Mouse (Mus musculus): ENCODE data around the gene Bsg. TPM values are rescaled to one million over a fixed set of nuclear protein-coding genes. Genes with fewer than 3 reads are reported as not detected.
"Not testable (repeated sequence)": the region's sequence is repeated elsewhere in the genome, so short reads cannot be mapped to it uniquely, and the experiment has no call there.

The Bsg gene
- polyA plus RNA-seq, 1 experiment = 300 TPM

- TF ChIP-seq CTCF (IDR thresholded peaks at IDR 0.05; ENCODE audit: low read depth, low read length) (no peak), POLR2A (IDR thresholded peaks at IDR 0.05; ENCODE audit: borderline replicate concordance, low read depth, low read length) (no peak)
- Histone ChIP-seq H3K4me1 (ENCODE audit: control insufficient read depth, insufficient read depth, low read length) (peaks cover 27% of the 10 kb centered on the region), H3K27ac (ENCODE audit: insufficient read depth, low read depth, low read length) (no peak overlapping the region), H3K4me3 (ENCODE audit: insufficient read depth, low read length) (no peak overlapping the region)
Measured at GRCm38 (mm10) chr10:79701443-79702129, 2.7 kb upstream of the Bsg start.

GRCm38 (mm10) chr10:79702970-79703369 lies 1.3 kb upstream of the Bsg start:
- H3K4me3 ChIP-seq (ENCODE audit: insufficient read depth, low read length); H3K27ac ChIP-seq (ENCODE audit: insufficient read depth, low read depth, low read length): not testable (repeated sequence)
- H3K4me1 ChIP-seq (ENCODE audit: control insufficient read depth, insufficient read depth, low read length) = peaks cover 17% of the 10 kb centered on the region

GRCm38 (mm10) chr10:79703541-79703940 lies 750 bp upstream of the Bsg start:
- TF ChIP-seq CTCF (IDR thresholded peaks at IDR 0.05; ENCODE audit: low read depth, low read length) (no peak), POLR2A (IDR thresholded peaks at IDR 0.05; ENCODE audit: borderline replicate concordance, low read depth, low read length) (no peak)
- Histone ChIP-seq H3K4me1 (ENCODE audit: control insufficient read depth, insufficient read depth, low read length) (peaks cover 15% of the 10 kb centered on the region), H3K27ac (ENCODE audit: insufficient read depth, low read depth, low read length) (no peak overlapping the region), H3K4me3 (ENCODE audit: insufficient read depth, low read length) (peak overlapping the region; percentile 48)

GRCm38 (mm10) chr10:79704970-79705360 lies 674 bp downstream of the Bsg start:
- Histone ChIP-seq H3K27ac (ENCODE audit: insufficient read depth, low read depth, low read length) (no peak overlapping the region), H3K4me1 (ENCODE audit: control insufficient read depth, insufficient read depth, low read length) (peaks cover 15% of the 10 kb centered on the region), H3K4me3 (ENCODE audit: insufficient read depth, low read length) (peak overlapping the region; percentile 76)
- TF ChIP-seq CTCF (IDR thresholded peaks at IDR 0.05; ENCODE audit: low read depth, low read length) (no peak), POLR2A (IDR thresholded peaks at IDR 0.05; ENCODE audit: borderline replicate concordance, low read depth, low read length) (no peak)

GRCm38 (mm10) chr10:79705951-79706350 lies 1.7 kb downstream of the Bsg start:
- Histone ChIP-seq H3K27ac (ENCODE audit: insufficient read depth, low read depth, low read length) (no peak overlapping the region), H3K4me3 (ENCODE audit: insufficient read depth, low read length) (peak overlapping the region; percentile 76; the same call in 1 of the 2 replicates), H3K4me1 (ENCODE audit: control insufficient read depth, insufficient read depth, low read length) (peaks cover 15% of the 10 kb centered on the region)
- TF ChIP-seq CTCF (IDR thresholded peaks at IDR 0.05; ENCODE audit: low read depth, low read length) (no peak), POLR2A (IDR thresholded peaks at IDR 0.05; ENCODE audit: borderline replicate concordance, low read depth, low read length) (no peak)

GRCm38 (mm10) chr10:79706406-79707094 lies 2.3 kb downstream of the Bsg start:
- no peak overlapping the region for H3K27ac ChIP-seq (ENCODE audit: insufficient read depth, low read depth, low read length)
- H3K4me1 ChIP-seq (ENCODE audit: control insufficient read depth, insufficient read depth, low read length) = peaks cover 15% of the 10 kb centered on the region

GRCm38 (mm10) chr10:79707162-79707561 lies 2.9 kb downstream of the Bsg start:
- H3K4me3 ChIP-seq (ENCODE audit: insufficient read depth, low read length) = no peak overlapping the region
- H3K27ac ChIP-seq (ENCODE audit: insufficient read depth, low read depth, low read length) = no peak overlapping the region
- TF ChIP-seq CTCF (IDR thresholded peaks at IDR 0.05; ENCODE audit: low read depth, low read length) = no peak
- no peak for TF ChIP-seq POLR2A (IDR thresholded peaks at IDR 0.05; ENCODE audit: borderline replicate concordance, low read depth, low read length)
- peaks cover 15% of the 10 kb centered on the region for H3K4me1 ChIP-seq (ENCODE audit: control insufficient read depth, insufficient read depth, low read length)

More at GRCm38 (mm10) chr10:79706406-79707094, 2.3 kb downstream of the Bsg start:
- TF ChIP-seq CTCF (IDR thresholded peaks at IDR 0.05; ENCODE audit: low read depth, low read length) (no peak), POLR2A (IDR thresholded peaks at IDR 0.05; ENCODE audit: borderline replicate concordance, low read depth, low read length) (no peak)
- H3K4me3 ChIP-seq (ENCODE audit: insufficient read depth, low read length) = no peak overlapping the region

GRCm38 (mm10) chr10:79707759-79708158 lies 3.5 kb downstream of the Bsg start:
- Histone ChIP-seq H3K4me3 (ENCODE audit: insufficient read depth, low read length) (no peak overlapping the region), H3K27ac (ENCODE audit: insufficient read depth, low read depth, low read length) (no peak overlapping the region), H3K4me1 (ENCODE audit: control insufficient read depth, insufficient read depth, low read length) (peaks cover 15% of the 10 kb centered on the region)
- TF ChIP-seq CTCF (IDR thresholded peaks at IDR 0.05; ENCODE audit: low read depth, low read length) = no peak
- no peak for TF ChIP-seq POLR2A (IDR thresholded peaks at IDR 0.05; ENCODE audit: borderline replicate concordance, low read depth, low read length)

GRCm38 (mm10) chr10:79708668-79709067 lies 4.4 kb downstream of the Bsg start:
- no peak overlapping the region for H3K4me3 ChIP-seq (ENCODE audit: insufficient read depth, low read length)
- H3K27ac ChIP-seq (ENCODE audit: insufficient read depth, low read depth, low read length) = no peak overlapping the region
- no peak for TF ChIP-seq POLR2A (IDR thresholded peaks at IDR 0.05; ENCODE audit: borderline replicate concordance, low read depth, low read length)
- no peak for TF ChIP-seq CTCF (IDR thresholded peaks at IDR 0.05; ENCODE audit: low read depth, low read length)
- H3K4me1 ChIP-seq (ENCODE audit: control insufficient read depth, insufficient read depth, low read length) = peaks cover 15% of the 10 kb centered on the region

GRCm38 (mm10) chr10:79709307-79709706 lies 5.0 kb downstream of the Bsg start:
- H3K27ac ChIP-seq (ENCODE audit: insufficient read depth, low read depth, low read length) = no peak overlapping the region
- H3K4me3 ChIP-seq (ENCODE audit: insufficient read depth, low read length) = no peak overlapping the region

More at GRCm38 (mm10) chr10:79709307-79709706, 5.0 kb downstream of the Bsg start:
- peaks cover 13% of the 10 kb centered on the region for H3K4me1 ChIP-seq (ENCODE audit: control insufficient read depth, insufficient read depth, low read length)
- TF ChIP-seq POLR2A (IDR thresholded peaks at IDR 0.05; ENCODE audit: borderline replicate concordance, low read depth, low read length) = no peak
- no peak for TF ChIP-seq CTCF (IDR thresholded peaks at IDR 0.05; ENCODE audit: low read depth, low read length)

All from bone marrow macrophage, adult 2 months (primary cell).